Mouse (Mus musculus) heart, postnatal 0 days (tissue): ENCODE measurements around the gene Lrrk1. TPM values are rescaled to one million over a fixed set of nuclear protein-coding genes. Genes with fewer than 3 reads are reported as not detected.

Experiments used
- ATAC-seq: fragments of 200-750 bp; cut with Nextera tagmentation; 2 replicates; pipeline ENCODE4 v1.8.0; 2017; ENCODE audit warnings: low read depth, moderate number of reproducible peaks, moderate library complexity; ENCODE audit not compliant: insufficient read depth
- DNase-seq: peaks from one replicate; pipeline ENCODE4 v3.0.0-alpha.2; 2016; ENCODE audit warnings: low spot score
- H3K27ac ChIP-seq: fragments of 300-500 bp; sonication (generic); 2 replicates; pipeline ENCODE4 v1.5.1; 2014; ENCODE audit warnings: low read depth, mild to moderate bottlenecking
- H3K27me3 ChIP-seq: fragments of 300-500 bp; sonication (generic); 2 replicates; pipeline ENCODE4 v1.6.1; 2014; ENCODE audit warnings: low read length, mixed read lengths; ENCODE audit not compliant: control insufficient read depth, insufficient read depth
- H3K36me3 ChIP-seq: fragments of 300-500 bp; sonication (generic); replicated peaks from 2 replicates; pipeline ENCODE4 v1.6.1; 2014; ENCODE audit warnings: low read length, mixed read lengths; ENCODE audit not compliant: control insufficient read depth, insufficient read depth
- H3K4me1 ChIP-seq: fragments of 300-500 bp; sonication (generic); 2 replicates; pipeline ENCODE4 v1.6.1; 2014; ENCODE audit warnings: antibody characterized with exemption; ENCODE audit not compliant: control insufficient read depth, insufficient read depth
- H3K4me2 ChIP-seq: fragments of 300-500 bp; sonication (generic); 2 replicates; pipeline ENCODE4 v1.6.1; 2014; ENCODE audit warnings: low read depth, mild to moderate bottlenecking, low read length, moderate library complexity
- H3K4me3 ChIP-seq: fragments of 300-500 bp; sonication (generic); 2 replicates; pipeline ENCODE4 v1.5.1; 2014; ENCODE audit warnings: low read depth, low read length
- H3K9ac ChIP-seq: fragments of 300-500 bp; sonication (generic); replicated peaks from 2 replicates; pipeline ENCODE4 v1.6.1; 2014; ENCODE audit warnings: low read depth, low read length, mixed read lengths
- H3K9me3 ChIP-seq: fragments of 300-500 bp; sonication (generic); replicated peaks from 2 replicates; pipeline ENCODE4 v1.6.1; 2016; ENCODE audit warnings: low read length; ENCODE audit not compliant: control insufficient read depth
- CTCF ChIP-seq: IDR thresholded peaks from 2 replicates; pipeline ENCODE4 v1.5.1; 2016; ENCODE audit warnings: antibody characterized with exemption, control low read depth, low read depth
- EP300 ChIP-seq: IDR thresholded peaks from 2 replicates; pipeline ENCODE4 v1.6.1; 2016; ENCODE audit warnings: antibody characterized with exemption, low read depth
- WGBS: fragments of 180-500 bp; shearing (Covaris S2); extraction: QIAGEN DNeasy Blood & Tissue Kit; methylation state at CpG from one replicate; pipeline ENCODE4 v1.1.7; 2014; 5-methylcytosine and 5-hydroxymethylcytosine counted together
- polyA plus RNA-seq: library from polyadenylated mRNA; unstranded; fragments of >200 nt; fragmentation: Nextera tagmentation; extraction: Ambion mirVana; gene quantifications from 2 replicates; pipeline ENCODE4 v1.2.1, GENCODE M21; 2015
- total RNA-seq: library from RNA; depleted of rRNA; stranded (reverse); fragments of >200 nt; gene quantifications from 2 replicates; pipeline ENCODE4 v1.2.3, GENCODE M21; 2014; ENCODE audit warnings: low replicate concordance

The Lrrk1 gene
- total and polyA plus RNA-seq, 2 experiments from 2014 or later = 4.1 to 10.3 TPM

- Histone ChIP-seq H3K9me3 (no peaks in the 10 kb centered on the region), H3K27ac (no peak overlapping the region), H3K4me2 (no peak overlapping the region), H3K36me3 (no peaks in the 10 kb centered on the region), H3K4me3 (no peak overlapping the region), H3K9ac (no peak overlapping the region), H3K27me3 (no peaks in the 10 kb centered on the region), H3K4me1 (no peaks in the 10 kb centered on the region)
- ATAC-seq (no peak), DNase-seq (no peak)
- 60% methylated on average over 2 of the region's 2 CpGs for WGBS
- TF ChIP-seq CTCF = no peak
- no peak for TF ChIP-seq EP300
These were observed 139.1 kb downstream of the Lrrk1 start for GRCm38 (mm10) chr7:66249020-66249419.

GRCm38 (mm10) chr7:66248270-66248669 is 139.9 kb downstream of the Lrrk1 start:
- no peaks in the 10 kb centered on the region for H3K4me1 ChIP-seq
- TF ChIP-seq CTCF = no peak
- DNase-seq (no peak), ATAC-seq (no peak)
- no peak overlapping the region for H3K4me2 ChIP-seq
- no peak overlapping the region for H3K4me3 ChIP-seq
- no peaks in the 10 kb centered on the region for H3K36me3 ChIP-seq
- H3K9me3 ChIP-seq = no peaks in the 10 kb centered on the region
- H3K27me3 ChIP-seq = no peaks in the 10 kb centered on the region
- H3K9ac ChIP-seq = no peak overlapping the region
- no peak overlapping the region for H3K27ac ChIP-seq

GRCm38 (mm10) chr7:66247274-66248021 is 140.7 kb downstream of the Lrrk1 start:
- no peaks in the 10 kb centered on the region for H3K36me3 ChIP-seq
- H3K4me1 ChIP-seq = no peaks in the 10 kb centered on the region
- DNase-seq (no peak), ATAC-seq (no peak)
- no peak overlapping the region for H3K27ac ChIP-seq
- TF ChIP-seq EP300 = no peak
- TF ChIP-seq CTCF = no peak
- H3K4me3 ChIP-seq = no peak overlapping the region
- no peak overlapping the region for H3K9ac ChIP-seq
- H3K4me2 ChIP-seq = no peak overlapping the region
- H3K27me3 ChIP-seq = no peaks in the 10 kb centered on the region
- 63% methylated on average over 12 of the region's 12 CpGs for WGBS
- H3K9me3 ChIP-seq = no peaks in the 10 kb centered on the region

GRCm38 (mm10) chr7:66246716-66247235 is 141.4 kb downstream of the Lrrk1 start:
- TF ChIP-seq EP300 (no peak), CTCF (no peak)
- ATAC-seq (no peak), DNase-seq (no peak)
- H3K27ac ChIP-seq = no peak overlapping the region
- no peaks in the 10 kb centered on the region for H3K9me3 ChIP-seq
- no peaks in the 10 kb centered on the region for H3K27me3 ChIP-seq
- H3K4me1 ChIP-seq = no peaks in the 10 kb centered on the region
- H3K9ac ChIP-seq = no peak overlapping the region
- H3K36me3 ChIP-seq = no peaks in the 10 kb centered on the region
- H3K4me2 ChIP-seq = no peak overlapping the region
- 73% methylated on average over 11 of the region's 11 CpGs for WGBS
- no peak overlapping the region for H3K4me3 ChIP-seq

GRCm38 (mm10) chr7:66245646-66246045 is 142.5 kb downstream of the Lrrk1 start:
- ATAC-seq (no peak), DNase-seq (no peak)
- no peak overlapping the region for H3K9ac ChIP-seq
- no peak overlapping the region for H3K4me3 ChIP-seq
- H3K4me2 ChIP-seq = no peak overlapping the region
- H3K36me3 ChIP-seq = no peaks in the 10 kb centered on the region
- no peaks in the 10 kb centered on the region for H3K4me1 ChIP-seq
- no peak overlapping the region for H3K27ac ChIP-seq
- no peaks in the 10 kb centered on the region for H3K27me3 ChIP-seq
- TF ChIP-seq CTCF = no peak
- TF ChIP-seq EP300 = no peak
- no peaks in the 10 kb centered on the region for H3K9me3 ChIP-seq
- 75% methylated on average over 5 of the region's 5 CpGs for WGBS

GRCm38 (mm10) chr7:66243766-66244325 is 144.3 kb downstream of the Lrrk1 start:
- ATAC-seq (no peak), DNase-seq (no peak)

More at GRCm38 (mm10) chr7:66243766-66244325, 144.3 kb downstream of the Lrrk1 start:
- Histone ChIP-seq H3K36me3 (no peaks in the 10 kb centered on the region), H3K4me2 (no peak overlapping the region), H3K4me3 (no peak overlapping the region), H3K4me1 (no peaks in the 10 kb centered on the region), H3K27ac (no peak overlapping the region), H3K9ac (no peak overlapping the region), H3K27me3 (no peaks in the 10 kb centered on the region), H3K9me3 (no peaks in the 10 kb centered on the region)
- TF ChIP-seq CTCF = no peak
- TF ChIP-seq EP300 = no peak
- WGBS = 71% methylated on average over 7 of the region's 7 CpGs
